Mouse (Mus musculus): Measurements from ENCODE around the gene Bcl2l11. TPM values are rescaled to one million over a fixed set of nuclear protein-coding genes. Genes with fewer than 3 reads are reported as not detected.

Bcl2l11 gene
- polyA plus RNA-seq (2014; fragmentation: Nextera tagmentation; extraction: Ambion mirVana) = 19.9 and 22.6 TPM in 2 replicates

- Histone ChIP-seq H3K4me2 (replicated peaks; ENCODE audit: low read depth, low read length) (peak within 1 kb of the TSS; percentile 92), H3K4me3 (ENCODE audit: low read depth, low read length) (peak within 1 kb of the TSS; percentile 87), H3K27me3 (ENCODE audit: control insufficient read depth, insufficient read depth, low read length) (0 out of 2 replicates have a peak, but pooled peaks cover 3% of the 10 kb centered on the region), H3K36me3 (ENCODE audit: control insufficient read depth, insufficient read depth, low read length) (peaks cover 4% of the 10 kb centered on the region; the same call in 1 of the 2 replicates), H3K9ac (replicated peaks; ENCODE audit: low read depth, low read length) (peak within 1 kb of the TSS; percentile 72), H3K27ac (ENCODE audit: low read length) (peak within 1 kb of the TSS; percentile 94; the same call in 1 of the 2 replicates), H3K4me1 (ENCODE audit: control insufficient read depth, insufficient read depth, low read length) (peaks cover 33% of the 10 kb centered on the region), H3K9me3 (ENCODE audit: control insufficient read depth, low read depth, low read length) (no peaks in the 10 kb centered on the region)
- under 1% methylated on average over 75 of the region's 76 CpGs for WGBS
- ATAC-seq (ENCODE audit: insufficient number of reproducible peaks, insufficient read depth, low FRiP score, low read depth) = peak; percentile 86
Measured at GRCm38 (mm10) chr2:128125635-128126470, at the start of gene Bcl2l11. Gene Bcl2l11, plus strand, starts transcription at chr2:128126038.

DNA sequence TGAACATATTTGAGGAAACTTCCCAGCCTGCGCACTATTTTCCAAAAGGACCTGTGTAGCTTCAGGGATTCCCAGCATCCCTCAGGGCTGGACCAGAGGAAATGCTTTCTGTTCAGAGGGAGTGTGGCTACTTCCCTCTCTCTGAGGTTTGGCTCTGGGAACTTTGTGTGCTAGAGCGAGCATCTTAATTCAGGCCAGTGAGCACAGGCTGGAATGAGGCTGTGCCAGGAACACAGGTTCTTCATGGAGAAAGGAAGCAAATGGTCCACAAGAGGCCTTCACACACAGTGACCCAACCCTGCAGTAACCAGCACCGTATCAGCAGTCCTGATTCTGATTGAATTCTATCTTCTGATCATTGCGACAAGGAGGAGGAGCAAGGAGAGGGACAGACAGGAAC is 48.9 kb upstream of the Bcl2l11 start:
- ATAC-seq (ENCODE audit: insufficient number of reproducible peaks, insufficient read depth, low FRiP score, low read depth) = no peak
- Histone ChIP-seq H3K4me2 (replicated peaks; ENCODE audit: low read depth, low read length) (no peak overlapping the region), H3K9me3 (ENCODE audit: control insufficient read depth, low read depth, low read length) (no peaks in the 10 kb centered on the region), H3K9ac (replicated peaks; ENCODE audit: low read depth, low read length) (no peak overlapping the region), H3K4me1 (ENCODE audit: control insufficient read depth, insufficient read depth, low read length) (no peaks in the 10 kb centered on the region), H3K4me3 (ENCODE audit: low read depth, low read length) (no peak overlapping the region), H3K36me3 (ENCODE audit: control insufficient read depth, insufficient read depth, low read length) (no peaks in the 10 kb centered on the region), H3K27me3 (ENCODE audit: control insufficient read depth, insufficient read depth, low read length) (no peaks in the 10 kb centered on the region), H3K27ac (ENCODE audit: low read length) (no peak overlapping the region)
- WGBS = 79% methylated on average over 4 of the region's 4 CpGs

GRCm38 (mm10) chr2:128078859-128079258 is 47.0 kb upstream of the Bcl2l11 start:
- WGBS = 34% methylated on average over 5 of the region's 5 CpGs
- Histone ChIP-seq H3K4me1 (ENCODE audit: control insufficient read depth, insufficient read depth, low read length) (no peaks in the 10 kb centered on the region), H3K27ac (ENCODE audit: low read length) (no peak overlapping the region), H3K36me3 (ENCODE audit: control insufficient read depth, insufficient read depth, low read length) (no peaks in the 10 kb centered on the region), H3K27me3 (ENCODE audit: control insufficient read depth, insufficient read depth, low read length) (no peaks in the 10 kb centered on the region), H3K4me2 (replicated peaks; ENCODE audit: low read depth, low read length) (no peak overlapping the region), H3K9ac (replicated peaks; ENCODE audit: low read depth, low read length) (no peak overlapping the region), H3K4me3 (ENCODE audit: low read depth, low read length) (no peak overlapping the region), H3K9me3 (ENCODE audit: control insufficient read depth, low read depth, low read length) (no peaks in the 10 kb centered on the region)
- no peak for ATAC-seq (ENCODE audit: insufficient number of reproducible peaks, insufficient read depth, low FRiP score, low read depth)

DNA sequence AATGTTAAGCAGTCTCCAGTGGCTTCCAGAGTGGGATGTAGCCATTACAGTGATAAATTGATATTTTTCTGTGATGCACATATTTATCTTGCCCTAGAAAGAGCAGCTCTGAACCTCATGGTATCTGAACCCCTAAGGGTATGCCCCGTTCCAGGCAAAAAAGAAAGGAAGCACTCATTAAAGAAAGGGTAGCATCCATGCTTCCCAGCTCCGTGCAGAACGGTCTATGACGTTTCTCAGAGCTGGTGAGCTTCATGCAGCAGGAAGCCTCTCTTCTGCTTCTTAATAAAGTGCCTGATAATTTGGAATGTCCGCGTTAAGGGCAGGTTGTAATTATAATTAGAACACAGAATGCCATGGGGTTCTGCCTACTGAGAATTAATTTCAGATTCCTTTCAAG is 46.5 kb upstream of the Bcl2l11 start:
- Histone ChIP-seq H3K4me1 (ENCODE audit: control insufficient read depth, insufficient read depth, low read length) (no peaks in the 10 kb centered on the region), H3K27ac (ENCODE audit: low read length) (no peak overlapping the region), H3K27me3 (ENCODE audit: control insufficient read depth, insufficient read depth, low read length) (no peaks in the 10 kb centered on the region), H3K36me3 (ENCODE audit: control insufficient read depth, insufficient read depth, low read length) (no peaks in the 10 kb centered on the region), H3K9ac (replicated peaks; ENCODE audit: low read depth, low read length) (no peak overlapping the region), H3K4me2 (replicated peaks; ENCODE audit: low read depth, low read length) (no peak overlapping the region), H3K4me3 (ENCODE audit: low read depth, low read length) (no peak overlapping the region), H3K9me3 (ENCODE audit: control insufficient read depth, low read depth, low read length) (no peaks in the 10 kb centered on the region)
- 73% methylated on average over 6 of the region's 6 CpGs for WGBS
- ATAC-seq (ENCODE audit: insufficient number of reproducible peaks, insufficient read depth, low FRiP score, low read depth) = no peak

- WGBS = 9% methylated on average over 3 of the region's 3 CpGs
- Histone ChIP-seq H3K4me3 (ENCODE audit: low read depth, low read length) (no peak overlapping the region), H3K27ac (ENCODE audit: low read length) (no peak overlapping the region), H3K27me3 (ENCODE audit: control insufficient read depth, insufficient read depth, low read length) (no peaks in the 10 kb centered on the region), H3K36me3 (ENCODE audit: control insufficient read depth, insufficient read depth, low read length) (no peaks in the 10 kb centered on the region), H3K9ac (replicated peaks; ENCODE audit: low read depth, low read length) (no peak overlapping the region), H3K4me1 (ENCODE audit: control insufficient read depth, insufficient read depth, low read length) (no peaks in the 10 kb centered on the region), H3K4me2 (replicated peaks; ENCODE audit: low read depth, low read length) (no peak overlapping the region), H3K9me3 (ENCODE audit: control insufficient read depth, low read depth, low read length) (no peaks in the 10 kb centered on the region)
- no peak for ATAC-seq (ENCODE audit: insufficient number of reproducible peaks, insufficient read depth, low FRiP score, low read depth)
Measured at GRCm38 (mm10) chr2:128083844-128084243, 42.0 kb upstream of the Bcl2l11 start.

DNA sequence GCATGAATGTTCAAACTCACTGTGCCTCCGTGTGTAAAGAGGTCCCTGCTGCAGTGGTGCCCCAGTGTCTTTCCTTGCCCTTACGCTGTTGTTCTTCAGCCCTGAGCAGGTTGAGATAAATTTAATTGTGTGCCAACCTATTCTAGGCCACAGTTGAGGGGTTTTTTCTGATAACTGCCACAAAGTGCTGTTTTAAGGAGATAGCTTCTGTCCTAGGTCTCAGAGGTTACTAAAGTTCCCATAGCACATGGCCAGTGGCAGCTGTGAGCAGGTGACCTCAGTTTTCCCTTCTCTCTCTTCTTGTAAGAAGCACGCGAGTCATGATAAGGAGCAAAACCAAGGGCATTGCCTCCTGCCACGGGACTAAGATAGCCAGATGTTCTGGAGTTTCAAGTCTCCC is 41.2 kb upstream of the Bcl2l11 start:
- 71% methylated on average over 5 of the region's 5 CpGs for WGBS
- Histone ChIP-seq H3K9ac (replicated peaks; ENCODE audit: low read depth, low read length) (no peak overlapping the region), H3K9me3 (ENCODE audit: control insufficient read depth, low read depth, low read length) (no peaks in the 10 kb centered on the region), H3K4me2 (replicated peaks; ENCODE audit: low read depth, low read length) (no peak overlapping the region), H3K4me3 (ENCODE audit: low read depth, low read length) (no peak overlapping the region), H3K27ac (ENCODE audit: low read length) (no peak overlapping the region), H3K36me3 (ENCODE audit: control insufficient read depth, insufficient read depth, low read length) (no peaks in the 10 kb centered on the region), H3K27me3 (ENCODE audit: control insufficient read depth, insufficient read depth, low read length) (no peaks in the 10 kb centered on the region), H3K4me1 (ENCODE audit: control insufficient read depth, insufficient read depth, low read length) (no peaks in the 10 kb centered on the region)
- no peak for ATAC-seq (ENCODE audit: insufficient number of reproducible peaks, insufficient read depth, low FRiP score, low read depth)

DNA sequence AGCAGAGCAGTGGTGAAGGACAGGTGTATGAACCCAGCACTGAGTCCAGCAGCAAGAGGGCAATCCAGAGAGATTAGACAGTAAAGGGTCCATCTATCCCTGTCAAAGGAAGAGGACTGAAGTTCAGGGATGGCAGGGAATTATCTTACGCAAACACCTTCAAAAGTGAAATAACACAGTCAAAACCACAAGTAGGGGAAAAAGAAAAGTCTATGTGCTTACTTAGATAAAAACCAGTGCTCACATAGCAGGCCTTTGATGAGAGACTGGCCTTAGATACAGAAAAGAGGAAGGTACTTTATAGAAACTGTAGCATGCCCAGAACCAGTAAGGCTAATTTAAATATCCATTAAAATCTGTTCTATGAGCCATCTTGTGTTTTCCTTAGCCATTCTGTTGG is 40.4 kb upstream of the Bcl2l11 start:
- H3K4me2 ChIP-seq (replicated peaks; ENCODE audit: low read depth, low read length) = no peak overlapping the region
- H3K4me3 ChIP-seq (ENCODE audit: low read depth, low read length) = no peak overlapping the region
- H3K27me3 ChIP-seq (ENCODE audit: control insufficient read depth, insufficient read depth, low read length) = no peaks in the 10 kb centered on the region
- H3K4me1 ChIP-seq (ENCODE audit: control insufficient read depth, insufficient read depth, low read length) = no peaks in the 10 kb centered on the region
- no peak overlapping the region for H3K27ac ChIP-seq (ENCODE audit: low read length)
- H3K9me3 ChIP-seq (ENCODE audit: control insufficient read depth, low read depth, low read length) = no peaks in the 10 kb centered on the region
- whole genome bisulfite sequencing = 86% methylated on average over 1 of the region's 1 CpGs
- H3K36me3 ChIP-seq (ENCODE audit: control insufficient read depth, insufficient read depth, low read length) = no peaks in the 10 kb centered on the region
- no peak overlapping the region for H3K9ac ChIP-seq (replicated peaks; ENCODE audit: low read depth, low read length)
- no peak for ATAC-seq (ENCODE audit: insufficient number of reproducible peaks, insufficient read depth, low FRiP score, low read depth)

GRCm38 (mm10) chr2:128086301-128086886 is 39.4 kb upstream of the Bcl2l11 start:
- Histone ChIP-seq H3K9ac (replicated peaks; ENCODE audit: low read depth, low read length) (no peak overlapping the region), H3K4me1 (ENCODE audit: control insufficient read depth, insufficient read depth, low read length) (no peaks in the 10 kb centered on the region), H3K4me3 (ENCODE audit: low read depth, low read length) (no peak overlapping the region), H3K27ac (ENCODE audit: low read length) (no peak overlapping the region), H3K9me3 (ENCODE audit: control insufficient read depth, low read depth, low read length) (no peaks in the 10 kb centered on the region), H3K27me3 (ENCODE audit: control insufficient read depth, insufficient read depth, low read length) (no peaks in the 10 kb centered on the region), H3K4me2 (replicated peaks; ENCODE audit: low read depth, low read length) (no peak overlapping the region), H3K36me3 (ENCODE audit: control insufficient read depth, insufficient read depth, low read length) (no peaks in the 10 kb centered on the region)
- no peak for ATAC-seq (ENCODE audit: insufficient number of reproducible peaks, insufficient read depth, low FRiP score, low read depth)
- 54% methylated on average over 14 of the region's 14 CpGs for WGBS
